Mouse (Mus musculus) heart, postnatal 0 days (tissue): Measurements from ENCODE around the gene Ccdc127. TPM values are rescaled to one million over a fixed set of nuclear protein-coding genes. Genes with fewer than 3 reads are reported as not detected.

Experiments used
- ATAC-seq: fragments of 200-750 bp; cut with Nextera tagmentation; 2 replicates; pipeline ENCODE4 v1.8.0; 2017; ENCODE audit warnings: low read depth, moderate number of reproducible peaks, moderate library complexity; ENCODE audit not compliant: insufficient read depth
- DNase-seq: peaks from one replicate; pipeline ENCODE4 v3.0.0-alpha.2; 2016; ENCODE audit warnings: low spot score
- H3K27ac ChIP-seq: fragments of 300-500 bp; sonication (generic); 2 replicates; pipeline ENCODE4 v1.5.1; 2014; ENCODE audit warnings: low read depth, mild to moderate bottlenecking
- H3K27me3 ChIP-seq: fragments of 300-500 bp; sonication (generic); 2 replicates; pipeline ENCODE4 v1.6.1; 2014; ENCODE audit warnings: low read length, mixed read lengths; ENCODE audit not compliant: control insufficient read depth, insufficient read depth
- H3K36me3 ChIP-seq: fragments of 300-500 bp; sonication (generic); replicated peaks from 2 replicates; pipeline ENCODE4 v1.6.1; 2014; ENCODE audit warnings: low read length, mixed read lengths; ENCODE audit not compliant: control insufficient read depth, insufficient read depth
- H3K4me1 ChIP-seq: fragments of 300-500 bp; sonication (generic); 2 replicates; pipeline ENCODE4 v1.6.1; 2014; ENCODE audit warnings: antibody characterized with exemption; ENCODE audit not compliant: control insufficient read depth, insufficient read depth
- H3K4me2 ChIP-seq: fragments of 300-500 bp; sonication (generic); 2 replicates; pipeline ENCODE4 v1.6.1; 2014; ENCODE audit warnings: low read depth, mild to moderate bottlenecking, low read length, moderate library complexity
- H3K4me3 ChIP-seq: fragments of 300-500 bp; sonication (generic); 2 replicates; pipeline ENCODE4 v1.5.1; 2014; ENCODE audit warnings: low read depth, low read length
- H3K9ac ChIP-seq: fragments of 300-500 bp; sonication (generic); replicated peaks from 2 replicates; pipeline ENCODE4 v1.6.1; 2014; ENCODE audit warnings: low read depth, low read length, mixed read lengths
- H3K9me3 ChIP-seq: fragments of 300-500 bp; sonication (generic); replicated peaks from 2 replicates; pipeline ENCODE4 v1.6.1; 2016; ENCODE audit warnings: low read length; ENCODE audit not compliant: control insufficient read depth
- CTCF ChIP-seq: IDR thresholded peaks from 2 replicates; pipeline ENCODE4 v1.5.1; 2016; ENCODE audit warnings: antibody characterized with exemption, control low read depth, low read depth
- EP300 ChIP-seq: IDR thresholded peaks from 2 replicates; pipeline ENCODE4 v1.6.1; 2016; ENCODE audit warnings: antibody characterized with exemption, low read depth
- WGBS: fragments of 180-500 bp; shearing (Covaris S2); extraction: QIAGEN DNeasy Blood & Tissue Kit; methylation state at CpG from one replicate; pipeline ENCODE4 v1.1.7; 2014; 5-methylcytosine and 5-hydroxymethylcytosine counted together
- microRNA counts: library from miRNA; unstranded; fragments of <30 nt; microRNA quantifications from one replicate; lab custom pipeline; 2015
- microRNA-seq: library from miRNA; unstranded; fragments of <30 nt; microRNA quantifications from one replicate; pipeline ENCODE4, GENCODE M21; 2016
- polyA plus RNA-seq: library from polyadenylated mRNA; unstranded; fragments of >200 nt; fragmentation: Nextera tagmentation; extraction: Ambion mirVana; gene quantifications from 2 replicates; pipeline ENCODE4 v1.2.1, GENCODE M21; 2015
- total RNA-seq: library from RNA; depleted of rRNA; stranded (reverse); fragments of >200 nt; gene quantifications from 2 replicates; pipeline ENCODE4 v1.2.3, GENCODE M21; 2014; ENCODE audit warnings: low replicate concordance; rRNA removed

Ccdc127 gene
- total and polyA plus RNA-seq, 2 experiments from 2014 or later: 7.2 to 43.5 TPM

DNA sequence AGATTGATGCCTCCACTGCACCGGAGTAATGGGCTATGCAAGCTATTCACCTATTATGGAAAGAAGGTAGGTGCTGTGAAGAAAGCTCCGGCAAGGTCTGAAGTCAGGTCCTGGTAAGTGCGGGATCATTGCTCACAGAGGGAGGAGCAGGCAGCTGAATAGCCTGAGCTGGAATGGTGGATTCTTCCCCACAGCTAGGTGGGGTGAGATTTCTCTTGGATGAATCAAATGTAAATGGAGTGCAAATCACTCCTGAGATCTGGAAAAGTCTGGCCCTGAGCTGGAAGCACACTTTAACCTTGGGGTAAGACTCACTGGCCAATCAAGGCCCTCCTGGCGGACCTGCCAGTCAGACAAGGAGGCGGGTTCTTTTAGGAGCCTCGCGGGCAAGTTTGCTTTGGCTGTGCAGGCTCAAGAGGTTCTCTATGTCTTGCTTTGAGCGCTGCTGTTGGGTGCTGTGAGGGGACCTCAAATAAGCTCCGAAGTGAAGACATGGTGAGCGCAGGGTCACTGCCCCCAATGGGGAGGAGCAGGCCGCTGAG is 49.3 kb downstream of the Ccdc127 start, which contains the start of gene Ftl1-ps1:
Ftl1-ps1 (plus strand) TSS at position 397 of the 542 bp plus-strand sequence.
- Histone ChIP-seq H3K27me3 (no peaks in the 10 kb centered on the region), H3K4me3 (no peak within 1 kb of the TSS), H3K9ac (no peak within 1 kb of the TSS), H3K9me3 (no peaks in the 10 kb centered on the region), H3K4me1 (no peaks in the 10 kb centered on the region), H3K4me2 (peak within 1 kb of the TSS; percentile 44), H3K27ac (no peak within 1 kb of the TSS), H3K36me3 (no peaks in the 10 kb centered on the region)
- DNase-seq: no peak
- WGBS: 10% methylated on average over 11 of the region's 11 CpGs
- TF ChIP-seq EP300: no peak
- TF ChIP-seq CTCF: no peak
- ATAC-seq: no peak

MicroRNAs encoded within 50 kb of the gene (microRNA counts, 519-probe panel; counts per million panel counts)
- not detected for microRNA mmu-miR-692 (lab: Ali Mortazavi, UCI)

Small RNAs within 50 kb of the gene (microRNA-seq; reads per million reads assigned to microRNA genes)
- gene Mir692-3: not detected

Other genes with a start within 250 kb of the Ccdc127 start
- gene Slc9a3, start 228.9 kb upstream of the Ccdc127 start, total RNA-seq: 1.4 TPM in 1 of 2 replicates, not detected in the other
- gene Slc9a3, start 228.9 kb upstream of the Ccdc127 start, polyA plus RNA-seq: 0.47 and 0.67 TPM in 2 replicates
- gene Exoc3, start 141.6 kb upstream of the Ccdc127 start, total RNA-seq: 47.0 and 62.8 TPM in 2 replicates
- gene Exoc3, start 141.6 kb upstream of the Ccdc127 start, polyA plus RNA-seq: 55.5 and 57.4 TPM in 2 replicates
- 4.9 and 7.6 TPM in 2 replicates for gene Ahrr, start 58.0 kb upstream of the Ccdc127 start, total RNA-seq
- 2.3 TPM in 2 replicates for gene Ahrr, start 58.0 kb upstream of the Ccdc127 start, polyA plus RNA-seq
- 60.3 and 112 TPM in 2 replicates for gene Pdcd6, start 32.7 kb upstream of the Ccdc127 start, total RNA-seq
- 90.3 and 90.8 TPM in 2 replicates for gene Pdcd6, start 32.7 kb upstream of the Ccdc127 start, polyA plus RNA-seq
- 401 and 402 TPM in 2 replicates for gene Sdha, start within 50 bp of the Ccdc127 start, total RNA-seq
- 912 and 960 TPM in 2 replicates for gene Sdha, start within 50 bp of the Ccdc127 start, polyA plus RNA-seq
- 25.5 and 26.0 TPM in 2 replicates for gene Lrrc14b, start 13.7 kb downstream of the Ccdc127 start, total RNA-seq
- gene Lrrc14b, start 13.7 kb downstream of the Ccdc127 start, polyA plus RNA-seq: 25.2 and 32.2 TPM in 2 replicates
- 1.1 and 2.3 TPM in 2 replicates for gene Zfp72, start 40.5 kb downstream of the Ccdc127 start, total RNA-seq
- gene Zfp72, start 40.5 kb downstream of the Ccdc127 start, polyA plus RNA-seq: 2.8 and 2.9 TPM in 2 replicates
- 46.2 and 61.1 TPM in 2 replicates for gene Ftl1-ps1, start 49.4 kb downstream of the Ccdc127 start, total RNA-seq
- gene Ftl1-ps1, start 49.4 kb downstream of the Ccdc127 start, polyA plus RNA-seq: 43.1 and 44.0 TPM in 2 replicates
- gene Zfp825, start 143.7 kb downstream of the Ccdc127 start, total RNA-seq: 2.5 and 7.5 TPM in 2 replicates
- 12.2 and 14.3 TPM in 2 replicates for gene Zfp825, start 143.7 kb downstream of the Ccdc127 start, polyA plus RNA-seq